Mouse (Mus musculus): Measurements from ENCODE around the gene Lpp. TPM values are rescaled to one million over a fixed set of nuclear protein-coding genes. Genes with fewer than 3 reads are reported as not detected.

Lpp gene
- total and polyA plus RNA-seq, 2 experiments from 2014 or later: 8.4 to 13.1 TPM

GRCm38 (mm10) chr16:25038529-25038928, 645.2 kb downstream of the Lpp start:
- 88% methylated on average over 6 of the region's 6 CpGs for WGBS

GRCm38 (mm10) chr16:25039904-25040303, 646.6 kb downstream of the Lpp start:
- H3K9ac ChIP-seq (replicated peaks; ENCODE audit: low read length): no peak overlapping the region
- no peak overlapping the region for H3K4me3 ChIP-seq (ENCODE audit: low read length)
- H3K27me3 ChIP-seq (ENCODE audit: insufficient read depth, low read length): no peaks in the 10 kb centered on the region
- TF ChIP-seq CTCF (IDR thresholded peaks at IDR 0.05; ENCODE audit: low read depth): no peak
- no peaks in the 10 kb centered on the region for H3K36me3 ChIP-seq (ENCODE audit: insufficient read depth, low read length)
- peaks cover 11% of the 10 kb centered on the region; the same call in 1 of the 2 replicates for H3K4me1 ChIP-seq (ENCODE audit: insufficient read depth, low read length)
- WGBS: 47% methylated on average over 10 of the region's 10 CpGs
- ATAC-seq (peak; percentile 74), DNase-seq (ENCODE audit: low spot score) (peak; percentile 59)
- H3K4me2 ChIP-seq (ENCODE audit: low read depth, low read length): no peak overlapping the region
- H3K27ac ChIP-seq: no peak overlapping the region
- H3K9me3 ChIP-seq (ENCODE audit: low read length): no peaks in the 10 kb centered on the region

More at GRCm38 (mm10) chr16:25038529-25038928, 645.2 kb downstream of the Lpp start:
- Histone ChIP-seq H3K4me3 (ENCODE audit: low read length) (no peak overlapping the region), H3K27ac (no peak overlapping the region), H3K4me2 (ENCODE audit: low read depth, low read length) (no peak overlapping the region), H3K9ac (replicated peaks; ENCODE audit: low read length) (no peak overlapping the region), H3K27me3 (ENCODE audit: insufficient read depth, low read length) (no peaks in the 10 kb centered on the region), H3K36me3 (ENCODE audit: insufficient read depth, low read length) (no peaks in the 10 kb centered on the region), H3K9me3 (ENCODE audit: low read length) (no peaks in the 10 kb centered on the region), H3K4me1 (ENCODE audit: insufficient read depth, low read length) (peaks cover 11% of the 10 kb centered on the region; the same call in 1 of the 2 replicates)
- no peak for TF ChIP-seq CTCF (IDR thresholded peaks at IDR 0.05; ENCODE audit: low read depth)
- no peak for DNase-seq (ENCODE audit: low spot score)
- no peak for ATAC-seq

DNA sequence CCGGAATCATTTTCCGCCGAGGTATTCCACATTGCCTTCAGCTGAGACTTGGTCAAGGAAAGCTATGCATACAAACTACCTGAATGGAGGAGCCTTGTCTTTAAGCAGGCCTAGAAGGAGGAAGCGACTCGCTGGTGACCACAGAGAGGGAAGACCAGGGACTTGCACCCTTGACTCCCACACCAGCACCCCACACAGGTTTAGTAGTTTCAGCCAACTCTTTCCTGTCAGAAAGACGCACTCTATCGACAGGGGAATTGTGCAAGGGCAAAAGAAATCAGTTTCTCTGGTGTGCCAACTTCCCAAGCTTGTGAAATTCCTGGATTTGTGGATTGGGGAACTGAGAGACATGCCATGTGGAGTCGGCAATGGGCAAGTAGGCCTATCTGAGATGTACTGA, 647.9 kb downstream of the Lpp start:
- Histone ChIP-seq H3K4me3 (ENCODE audit: low read length) (no peak overlapping the region), H3K27ac (no peak overlapping the region), H3K4me1 (ENCODE audit: insufficient read depth, low read length) (peaks cover 11% of the 10 kb centered on the region; the same call in 1 of the 2 replicates), H3K9ac (replicated peaks; ENCODE audit: low read length) (no peak overlapping the region), H3K36me3 (ENCODE audit: insufficient read depth, low read length) (no peaks in the 10 kb centered on the region), H3K4me2 (ENCODE audit: low read depth, low read length) (no peak overlapping the region), H3K9me3 (ENCODE audit: low read length) (no peaks in the 10 kb centered on the region), H3K27me3 (ENCODE audit: insufficient read depth, low read length) (no peaks in the 10 kb centered on the region)
- TF ChIP-seq CTCF (IDR thresholded peaks at IDR 0.05; ENCODE audit: low read depth): no peak
- no peak for DNase-seq (ENCODE audit: low spot score)
- 93% methylated on average over 8 of the region's 8 CpGs for WGBS
- no peak for ATAC-seq

GRCm38 (mm10) chr16:25041855-25042529, 648.7 kb downstream of the Lpp start:
- Histone ChIP-seq H3K27me3 (ENCODE audit: insufficient read depth, low read length) (no peaks in the 10 kb centered on the region), H3K9ac (replicated peaks; ENCODE audit: low read length) (no peak overlapping the region), H3K4me2 (ENCODE audit: low read depth, low read length) (no peak overlapping the region), H3K4me1 (ENCODE audit: insufficient read depth, low read length) (peaks cover 11% of the 10 kb centered on the region; the same call in 1 of the 2 replicates), H3K4me3 (ENCODE audit: low read length) (no peak overlapping the region), H3K27ac (no peak overlapping the region), H3K36me3 (ENCODE audit: insufficient read depth, low read length) (no peaks in the 10 kb centered on the region), H3K9me3 (ENCODE audit: low read length) (no peaks in the 10 kb centered on the region)
- no peak for DNase-seq (ENCODE audit: low spot score)
- no peak for TF ChIP-seq CTCF (IDR thresholded peaks at IDR 0.05; ENCODE audit: low read depth)
- 74% methylated on average over 5 of the region's 5 CpGs for WGBS
- ATAC-seq: no peak

MicroRNA genes within 50 kb of the gene (microRNA counts, 519-probe panel; counts per million panel counts)
- 3,248 counts per million, percentile 54 among the panel's probes with 10 or more counts for microRNA mmu-miR-28

Small RNA genes within 50 kb of the gene (microRNA-seq; reads per million reads assigned to microRNA genes)
- gene Mir28a: 538 to 639 reads per million in 2 experiments

Data from hindbrain, postnatal 0 days (tissue).